Mouse (Mus musculus): ENCODE measurements around the gene Plxnb1.
A peak's percentile ranks its signal among the peaks of the same experiment; 100 is the strongest.
"Not testable (repeated sequence)": the region's sequence is repeated elsewhere in the genome, so short reads cannot be mapped to it uniquely, and the experiment has no call there.

Gene Plxnb1

GRCm38 (mm10) chr9:109102541-109102940 lies 7.4 kb downstream of the Plxnb1 start:
- DNase-seq (ENCODE audit: low spot score) = no peak

- no peak for DNase-seq (ENCODE audit: low spot score)
Observed at GRCm38 (mm10) chr9:109103250-109103649, 8.1 kb downstream of the Plxnb1 start.

- no peak for DNase-seq (ENCODE audit: low spot score)
Observed at GRCm38 (mm10) chr9:109104083-109104482, 8.9 kb downstream of the Plxnb1 start.

GRCm38 (mm10) chr9:109105011-109105410 lies 9.8 kb downstream of the Plxnb1 start:
- DNase-seq (ENCODE audit: low spot score) = no peak

GRCm38 (mm10) chr9:109105648-109106047 lies 10.5 kb downstream of the Plxnb1 start:
- DNase-seq (ENCODE audit: low spot score) = no peak

GRCm38 (mm10) chr9:109107341-109107740 lies 12.2 kb downstream of the Plxnb1 start:
- no peak for DNase-seq (ENCODE audit: low spot score)

- DNase-seq (ENCODE audit: low spot score) = no peak
Observed at GRCm38 (mm10) chr9:109110240-109110639, 15.1 kb downstream of the Plxnb1 start.

GRCm38 (mm10) chr9:109111101-109111500 lies 15.9 kb downstream of the Plxnb1 start:
- DNase-seq (ENCODE audit: low spot score) = no peak

- no peak for DNase-seq (ENCODE audit: low spot score)
Observed at GRCm38 (mm10) chr9:109111591-109111990, 16.4 kb downstream of the Plxnb1 start.

- no peak for DNase-seq (ENCODE audit: low spot score)
Observed at GRCm38 (mm10) chr9:109113331-109113730, 18.1 kb downstream of the Plxnb1 start.

GRCm38 (mm10) chr9:109114276-109114675 lies 19.1 kb downstream of the Plxnb1 start:
- no peak for DNase-seq (ENCODE audit: low spot score)

GRCm38 (mm10) chr9:109114871-109115270 lies 19.7 kb downstream of the Plxnb1 start:
- DNase-seq (ENCODE audit: low spot score) = no peak

- no peak for DNase-seq (ENCODE audit: low spot score)
Observed at GRCm38 (mm10) chr9:109116205-109116604, 21.0 kb downstream of the Plxnb1 start.

GRCm38 (mm10) chr9:109118106-109118505 lies 22.9 kb downstream of the Plxnb1 start:
- DNase-seq (ENCODE audit: low spot score) = no peak

- no peak for DNase-seq (ENCODE audit: low spot score)
Observed at GRCm38 (mm10) chr9:109119571-109119970, 24.4 kb downstream of the Plxnb1 start.

GRCm38 (mm10) chr9:109120956-109121355 lies 25.8 kb downstream of the Plxnb1 start:
- DNase-seq (ENCODE audit: low spot score) = no peak

GRCm38 (mm10) chr9:109122553-109123085 lies 27.4 kb downstream of the Plxnb1 start:
- DNase-seq (ENCODE audit: low spot score) = no peak

GRCm38 (mm10) chr9:109123266-109123665 lies 28.1 kb downstream of the Plxnb1 start:
- no peak for DNase-seq (ENCODE audit: low spot score)

GRCm38 (mm10) chr9:109124164-109124563 lies 29.0 kb downstream of the Plxnb1 start:
- DNase-seq (ENCODE audit: low spot score) = no peak

GRCm38 (mm10) chr9:109125043-109125442 lies 29.9 kb downstream of the Plxnb1 start:
- no peak for DNase-seq (ENCODE audit: low spot score)

GRCm38 (mm10) chr9:109125481-109125880 lies 30.3 kb downstream of the Plxnb1 start:
- DNase-seq (ENCODE audit: low spot score) = no peak

GRCm38 (mm10) chr9:109127076-109127475 lies 31.9 kb downstream of the Plxnb1 start:
- DNase-seq (ENCODE audit: low spot score) = no peak

- DNase-seq (ENCODE audit: low spot score) = peak; percentile 34
Observed at GRCm38 (mm10) chr9:109128211-109128610, 33.0 kb downstream of the Plxnb1 start.

GRCm38 (mm10) chr9:109130076-109130475 lies 34.9 kb downstream of the Plxnb1 start:
- DNase-seq (ENCODE audit: low spot score) = no peak

GRCm38 (mm10) chr9:109140414-109140813 lies 45.2 kb downstream of the Plxnb1 start:
- DNase-seq (ENCODE audit: low spot score) = not testable (repeated sequence)

Measured in ovary, postnatal 14 days (tissue).